Mouse (Mus musculus): ENCODE measurements at regions not wholly inside any gene's neighbourhood (a gene's known extent, or its start where the extent isn't known, plus 50 kb on each side); places are given as distances from the start of the nearest gene placed in this dataset.

- TF ChIP-seq GATA1 (IDR thresholded peaks at IDR 0.05; ENCODE audit: borderline replicate concordance, low read length) (no peak), FLI1 (IDR thresholded peaks at IDR 0.05; ENCODE audit: low read length) (no peak)
Observed at GRCm38 (mm10) chr5:99800543-99800942, 71.7 kb upstream of the Rasgef1b start.

Data from megakaryocyte, embryonic 14.5 days (primary cell).